Mouse (Mus musculus) frontal cortex, postnatal 25 days (tissue): ENCODE measurements around the gene Sgip1.

Source experiments
- DNase-seq, 2 experiments: peaks; one replicate each; pipeline ENCODE4 v3.0.0; 2022; ENCODE audit warnings: low spot score in 2 of 2

The Sgip1 gene

GRCm38 (mm10) chr4:102976290-102977275 is 235.5 kb downstream of the Sgip1 start:
- no peak for DNase-seq

GRCm38 (mm10) chr4:102977778-102978321 is 236.8 kb downstream of the Sgip1 start:
- no peak for DNase-seq

GRCm38 (mm10) chr4:102978440-102978839 is 237.3 kb downstream of the Sgip1 start, which contains the start of gene Tctex1d1:
Gene Tctex1d1, plus strand, starts transcription at chr4:102978606.
- no peak for DNase-seq

- no peak for DNase-seq
Observed at GRCm38 (mm10) chr4:102979385-102979784, 238.3 kb downstream of the Sgip1 start.

GRCm38 (mm10) chr4:102981709-102982108 is 240.6 kb downstream of the Sgip1 start:
- DNase-seq: no peak

GRCm38 (mm10) chr4:102986173-102986572 is 245.1 kb downstream of the Sgip1 start:
- no peak for DNase-seq

- DNase-seq: peak in 1 of 2 experiments; percentile 36
Observed at GRCm38 (mm10) chr4:102986917-102987316, 245.8 kb downstream of the Sgip1 start.

GRCm38 (mm10) chr4:102987325-102987724 is 246.2 kb downstream of the Sgip1 start:
- DNase-seq: no peak

GRCm38 (mm10) chr4:102987756-102988155 is 246.7 kb downstream of the Sgip1 start:
- no peak for DNase-seq

GRCm38 (mm10) chr4:102988526-102988925 is 247.4 kb downstream of the Sgip1 start:
- no peak for DNase-seq

GRCm38 (mm10) chr4:102989391-102989790 is 248.3 kb downstream of the Sgip1 start:
- no peak for DNase-seq

- no peak for DNase-seq
Observed at GRCm38 (mm10) chr4:102990016-102990415, 248.9 kb downstream of the Sgip1 start.

GRCm38 (mm10) chr4:102990595-102991340 is 249.7 kb downstream of the Sgip1 start:
- no peak for DNase-seq

GRCm38 (mm10) chr4:102991685-102992084 is 250.6 kb downstream of the Sgip1 start:
- no peak for DNase-seq

- DNase-seq: no peak
Observed at GRCm38 (mm10) chr4:103004681-103005080, 263.6 kb downstream of the Sgip1 start.

GRCm38 (mm10) chr4:103005190-103005945 is 264.3 kb downstream of the Sgip1 start:
- no peak for DNase-seq

GRCm38 (mm10) chr4:103006266-103006665 is 265.2 kb downstream of the Sgip1 start:
- DNase-seq: no peak

GRCm38 (mm10) chr4:103006943-103007418 is 265.9 kb downstream of the Sgip1 start:
- DNase-seq: no peak

- no peak for DNase-seq
Observed at GRCm38 (mm10) chr4:103010734-103011133, 269.6 kb downstream of the Sgip1 start.

GRCm38 (mm10) chr4:103011823-103012222 is 270.7 kb downstream of the Sgip1 start:
- DNase-seq: no peak

- DNase-seq: no peak
Observed at GRCm38 (mm10) chr4:103013490-103013889, 272.4 kb downstream of the Sgip1 start.
